Mouse (Mus musculus) ES-Bruce4 (cell line): ENCODE results near the gene Nop10. TPM values are rescaled to one million over a fixed set of nuclear protein-coding genes. Genes with fewer than 3 reads are reported as not detected.

ENCODE experiments used
- H3K27ac ChIP-seq: 2 replicates; pipeline ENCODE4 v1.5.1; 2012; ENCODE audit warnings: low read length, inconsistent platforms; ENCODE audit not compliant: insufficient read depth
- H3K27me3 ChIP-seq: 2 replicates; pipeline ENCODE4 v1.6.1; 2012; ENCODE audit warnings: mild to moderate bottlenecking, low read length, inconsistent platforms; ENCODE audit not compliant: control insufficient read depth, poor library complexity, insufficient read depth, severe bottlenecking
- H3K36me3 ChIP-seq: 2 replicates; pipeline ENCODE4 v1.6.1; 2012; ENCODE audit warnings: inconsistent platforms, mild to moderate bottlenecking, low read length, moderate library complexity; ENCODE audit not compliant: control insufficient read depth, poor library complexity, insufficient read depth, severe bottlenecking
- H3K4me1 ChIP-seq: one replicate; pipeline ENCODE4 v1.8.1; 2011; ENCODE audit warnings: low read length; ENCODE audit not compliant: control insufficient read depth, insufficient read depth
- H3K4me3 ChIP-seq: 2 replicates; pipeline ENCODE4 v1.5.1; 2011; ENCODE audit warnings: low read depth, mild to moderate bottlenecking, low read length
- H3K9ac ChIP-seq: 2 replicates; pipeline ENCODE4 v1.6.1; 2012; ENCODE audit warnings: low read depth, mild to moderate bottlenecking, inconsistent platforms; ENCODE audit not compliant: poor library complexity, severe bottlenecking
- H3K9me3 ChIP-seq: replicated peaks from 2 replicates; pipeline ENCODE4 v1.6.1; 2012; ENCODE audit warnings: mild to moderate bottlenecking, low read length, inconsistent platforms; ENCODE audit not compliant: control insufficient read depth, poor library complexity, insufficient read depth, severe bottlenecking
- CTCF ChIP-seq: IDR thresholded peaks from one replicate; pipeline ENCODE4 v1.8.1; 2011; ENCODE audit warnings: low read depth, low read length
- EP300 ChIP-seq: IDR thresholded peaks from 2 replicates; pipeline ENCODE4 v1.6.1; 2011; ENCODE audit warnings: low read depth, low read length; ENCODE audit not compliant: insufficient read depth
- POLR2A ChIP-seq: IDR thresholded peaks from one replicate; pipeline ENCODE4 v1.8.1; 2011; ENCODE audit warnings: low read length; ENCODE audit not compliant: insufficient read depth
- polyA plus RNA-seq: library from polyadenylated mRNA; stranded (reverse); fragments of >200 nt; gene quantifications from 2 replicates; pipeline ENCODE4 v1.2.4, GENCODE M21; 2011; ENCODE audit warnings: low read depth; ENCODE audit not compliant: missing spikeins, insufficient read depth, insufficient read length

Nop10 gene
- polyA plus RNA-seq, 1 experiment, result 129 TPM

DNA sequence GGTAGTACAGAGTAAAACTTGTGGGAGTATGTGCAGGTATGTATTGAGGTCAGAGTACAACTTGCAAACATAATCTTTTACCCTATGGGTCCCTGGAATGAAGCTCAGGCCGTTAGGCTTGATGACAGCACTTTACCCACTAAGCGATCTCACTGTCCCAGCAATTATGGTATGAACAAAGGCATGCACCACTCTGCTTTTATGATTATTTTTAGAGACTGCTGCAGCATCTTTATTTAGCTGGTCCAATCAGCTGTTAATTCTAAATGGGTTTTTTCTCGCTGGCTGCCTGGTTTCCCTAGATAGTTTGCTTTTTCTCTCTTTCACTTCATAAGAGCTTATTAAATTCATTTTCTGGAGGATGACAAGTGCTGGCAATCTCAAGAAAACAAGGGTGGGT, 34.5 kb downstream of the Nop10 start:
- TF ChIP-seq POLR2A, result no peak
- no peaks in the 10 kb centered on the region for H3K27me3 ChIP-seq
- no peaks in the 10 kb centered on the region for H3K36me3 ChIP-seq
- no peak overlapping the region for H3K27ac ChIP-seq
- H3K4me3 ChIP-seq, result no peak overlapping the region
- no peak overlapping the region for H3K9ac ChIP-seq
- no peaks in the 10 kb centered on the region for H3K4me1 ChIP-seq
- H3K9me3 ChIP-seq, result no peaks in the 10 kb centered on the region

DNA sequence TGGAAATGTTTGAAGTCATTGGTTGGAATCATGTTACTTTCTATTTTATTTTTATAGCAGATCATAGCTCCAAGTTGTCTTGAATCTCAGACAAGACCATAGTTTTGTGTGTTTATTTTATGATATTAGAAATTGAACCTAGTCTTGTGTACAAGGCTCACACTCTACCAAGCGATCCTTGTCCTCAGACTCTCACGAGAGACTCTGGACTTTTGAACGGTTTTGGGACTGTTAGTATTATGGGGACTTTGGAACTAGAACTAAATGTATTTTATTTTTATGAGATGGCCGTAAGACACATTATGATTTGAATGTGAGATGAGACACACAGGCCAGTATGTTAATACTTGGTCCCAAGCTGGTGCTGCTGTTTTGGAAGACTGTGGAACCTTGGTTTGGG, 36.5 kb downstream of the Nop10 start:
- Histone ChIP-seq H3K27ac (no peak overlapping the region), H3K27me3 (no peaks in the 10 kb centered on the region), H3K4me1 (no peaks in the 10 kb centered on the region), H3K9me3 (no peaks in the 10 kb centered on the region), H3K4me3 (no peak overlapping the region), H3K36me3 (no peaks in the 10 kb centered on the region), H3K9ac (no peak overlapping the region)
- TF ChIP-seq EP300, result no peak
- TF ChIP-seq POLR2A, result no peak
- TF ChIP-seq CTCF, result no peak

DNA sequence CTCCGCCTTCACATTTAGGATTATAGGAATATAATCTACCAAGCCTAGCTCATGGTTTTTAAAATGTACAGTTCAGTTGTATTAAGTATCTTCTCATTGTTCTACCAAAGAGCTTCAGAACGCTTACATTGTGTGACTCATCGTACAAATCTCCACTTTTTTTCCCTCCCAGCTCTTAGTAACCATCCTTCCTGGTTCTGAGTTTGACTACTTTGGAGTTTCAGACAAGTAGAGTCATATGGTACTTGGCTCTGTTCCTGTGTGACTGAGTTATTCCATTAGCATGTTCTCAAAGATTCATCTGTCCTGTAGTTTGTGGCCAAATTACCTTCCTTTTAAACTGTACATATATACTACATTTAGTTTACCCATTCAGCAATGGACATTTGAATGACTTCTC, 46.9 kb downstream of the Nop10 start:
- Histone ChIP-seq H3K4me1 (no peaks in the 10 kb centered on the region), H3K36me3 (no peaks in the 10 kb centered on the region), H3K9ac (no peak overlapping the region), H3K9me3 (no peaks in the 10 kb centered on the region), H3K27ac (no peak overlapping the region), H3K27me3 (no peaks in the 10 kb centered on the region), H3K4me3 (no peak overlapping the region)
- no peak for TF ChIP-seq EP300
- no peak for TF ChIP-seq POLR2A
- no peak for TF ChIP-seq CTCF

DNA sequence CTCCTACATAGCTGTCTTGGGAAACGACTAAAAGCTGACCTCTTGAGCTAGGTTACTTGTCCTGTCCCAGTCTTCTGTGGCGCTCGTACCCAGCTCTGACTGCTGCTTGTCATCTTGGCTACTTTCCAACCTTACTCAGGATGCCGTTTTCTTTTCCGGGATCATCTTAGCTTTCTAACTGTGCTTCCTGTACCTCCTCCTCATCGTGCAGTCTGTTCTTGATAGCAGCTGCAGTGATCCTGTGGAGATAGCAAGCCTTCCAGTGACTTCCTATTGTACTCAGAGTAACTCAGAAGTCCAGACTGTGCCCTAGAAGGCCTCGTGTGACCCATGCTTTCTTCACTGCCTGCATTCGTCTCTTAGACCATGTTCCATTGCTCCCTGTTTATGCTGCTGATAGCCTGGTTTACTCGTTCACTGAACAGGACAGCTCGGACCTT, 47.5 kb downstream of the Nop10 start:
- no peak for TF ChIP-seq CTCF
- no peak for TF ChIP-seq POLR2A
- TF ChIP-seq EP300, result no peak
- Histone ChIP-seq H3K27ac (no peak overlapping the region), H3K4me1 (no peaks in the 10 kb centered on the region), H3K9me3 (no peaks in the 10 kb centered on the region), H3K36me3 (no peaks in the 10 kb centered on the region), H3K4me3 (no peak overlapping the region), H3K9ac (no peak overlapping the region), H3K27me3 (no peaks in the 10 kb centered on the region)

Other genes starting within 250 kb of the Nop10 start
- gene Olfr1310, start 249.2 kb upstream of the Nop10 start, polyA plus RNA-seq, result 0.12 and 0.18 TPM in 2 replicates
- not detected in 2 replicates for gene Olfr1311, start 237.5 kb upstream of the Nop10 start, polyA plus RNA-seq
- not detected in 2 replicates for gene Olfr1312, start 211.7 kb upstream of the Nop10 start, polyA plus RNA-seq
- not detected in 2 replicates for gene Olfr1313, start 184.1 kb upstream of the Nop10 start, polyA plus RNA-seq
- gene Olfr1314, start 165.1 kb upstream of the Nop10 start, polyA plus RNA-seq, result not detected in 2 replicates
- not detected in 2 replicates for gene Olfr1315-ps1, start 146.5 kb upstream of the Nop10 start, polyA plus RNA-seq
- gene Olfr1316, start 126.9 kb upstream of the Nop10 start, polyA plus RNA-seq, result not detected in 2 replicates
- gene Olfr1317, start 121.6 kb upstream of the Nop10 start, polyA plus RNA-seq, result not detected in 2 replicates
- not detected in 2 replicates for gene Olfr1318, start 107.7 kb upstream of the Nop10 start, polyA plus RNA-seq
- gene Lpcat4, start 22.5 kb upstream of the Nop10 start, polyA plus RNA-seq, result 33.4 and 35.4 TPM in 2 replicates
- not detected in 2 replicates for gene Nutm1, start 2.6 kb upstream of the Nop10 start, polyA plus RNA-seq
- 31.9 and 32.2 TPM in 2 replicates for gene Slc12a6, start 3.9 kb downstream of the Nop10 start, polyA plus RNA-seq
- 2.2 and 2.3 TPM in 2 replicates for gene Gm21985, start 4.4 kb downstream of the Nop10 start, polyA plus RNA-seq
- 53.4 and 66.7 TPM in 2 replicates for gene Emc4, start 106.1 kb downstream of the Nop10 start, polyA plus RNA-seq
- gene Katnbl1, start 117.3 kb downstream of the Nop10 start, polyA plus RNA-seq, result 47.1 and 51.5 TPM in 2 replicates
- 6.3 and 6.6 TPM in 2 replicates for gene Emc7, start 193.1 kb downstream of the Nop10 start, polyA plus RNA-seq
- not detected in 2 replicates for gene Chrm5, start 218.8 kb downstream of the Nop10 start, polyA plus RNA-seq
- 10.7 and 16.2 TPM in 2 replicates for gene Aven, start 231.0 kb downstream of the Nop10 start, polyA plus RNA-seq